Mouse (Mus musculus) spleen, adult 2 months (tissue): ENCODE data around the gene Rere.

Experiments
- CTCF ChIP-seq: fragments of 200-500 bp; IDR thresholded peaks from 2 replicates; pipeline ENCODE4 v1.5.1; 2011; ENCODE audit warnings: mild to moderate bottlenecking, inconsistent platforms; ENCODE audit not compliant: insufficient read depth, insufficient read length, insufficient replicate concordance; ENCODE audit errors: extremely low read depth
- POLR2A ChIP-seq: fragments of 200-500 bp; IDR thresholded peaks from 2 replicates; pipeline ENCODE4 v1.6.1; 2011; ENCODE audit warnings: low read depth, low read length, inconsistent platforms

DNA sequence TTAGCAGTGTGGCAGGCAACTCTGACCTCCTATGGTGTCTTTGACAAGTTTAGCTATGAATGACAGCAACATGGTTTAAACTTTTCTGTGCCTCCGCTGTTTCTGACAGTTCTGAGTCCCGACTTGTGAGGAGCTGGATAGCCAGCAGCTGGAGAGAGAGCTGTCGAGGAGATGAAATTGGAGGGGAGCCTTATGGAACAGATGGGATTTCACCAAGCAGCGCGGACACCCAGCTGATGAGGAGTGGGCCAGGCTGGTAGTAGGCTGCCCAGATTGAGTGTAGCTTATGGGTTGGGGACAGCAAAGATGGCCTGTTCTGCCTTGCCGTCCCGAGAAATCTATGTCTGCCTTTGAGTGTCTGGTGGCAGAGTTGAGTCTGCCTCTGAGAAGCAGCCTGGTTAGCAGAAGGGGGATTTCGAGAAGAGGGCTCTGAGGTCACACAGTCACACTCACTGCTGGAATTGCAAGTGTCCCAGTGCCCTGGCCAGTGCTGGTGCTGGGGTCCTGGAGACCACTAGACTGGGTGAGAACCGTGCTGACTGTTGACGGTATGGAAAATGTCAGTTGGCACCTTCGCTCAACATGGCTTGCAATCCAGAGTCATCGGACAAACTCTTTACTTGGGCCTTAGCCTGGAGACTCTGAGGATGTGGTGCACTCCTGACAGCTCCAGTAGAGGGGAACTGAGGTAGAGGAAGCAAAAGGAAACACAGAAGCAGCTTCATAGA is 268.7 kb downstream of the Rere start:
- no peak for TF ChIP-seq CTCF
- no peak for TF ChIP-seq POLR2A
